Mouse (Mus musculus) T-helper 17 cell (primary cell): ENCODE data around the gene Mmrn2.

ENCODE experiments used
- in situ Hi-C, 2 experiments: fragments of 300-600 bp; cut with MboI, MseI; formaldehyde crosslinking; loops; 1 replicate in 1 of 2; 2 replicates in 1 of 2; pipeline ENCODE4 v1.15.1; 2025; ENCODE audit warnings: high pct_unique_total_duplicates in 2 of 2

The Mmrn2 gene

GRCm38 (mm10) chr14:34360251-34360650 is 15.0 kb upstream of the Mmrn2 start:
- in situ Hi-C loops = loop anchor here in 1 of 2 experiments (25.0 kb wide), 1 partner anchor 273 kb away; the partner anchor contains the start of gene Anxa8

GRCm38 (mm10) chr14:34362135-34362534 is 13.1 kb upstream of the Mmrn2 start:
- in situ Hi-C loops = loop anchor here in 1 of 2 experiments (25.0 kb wide), 1 partner anchor 275 kb away; the partner anchor contains the start of gene Anxa8

DNA sequence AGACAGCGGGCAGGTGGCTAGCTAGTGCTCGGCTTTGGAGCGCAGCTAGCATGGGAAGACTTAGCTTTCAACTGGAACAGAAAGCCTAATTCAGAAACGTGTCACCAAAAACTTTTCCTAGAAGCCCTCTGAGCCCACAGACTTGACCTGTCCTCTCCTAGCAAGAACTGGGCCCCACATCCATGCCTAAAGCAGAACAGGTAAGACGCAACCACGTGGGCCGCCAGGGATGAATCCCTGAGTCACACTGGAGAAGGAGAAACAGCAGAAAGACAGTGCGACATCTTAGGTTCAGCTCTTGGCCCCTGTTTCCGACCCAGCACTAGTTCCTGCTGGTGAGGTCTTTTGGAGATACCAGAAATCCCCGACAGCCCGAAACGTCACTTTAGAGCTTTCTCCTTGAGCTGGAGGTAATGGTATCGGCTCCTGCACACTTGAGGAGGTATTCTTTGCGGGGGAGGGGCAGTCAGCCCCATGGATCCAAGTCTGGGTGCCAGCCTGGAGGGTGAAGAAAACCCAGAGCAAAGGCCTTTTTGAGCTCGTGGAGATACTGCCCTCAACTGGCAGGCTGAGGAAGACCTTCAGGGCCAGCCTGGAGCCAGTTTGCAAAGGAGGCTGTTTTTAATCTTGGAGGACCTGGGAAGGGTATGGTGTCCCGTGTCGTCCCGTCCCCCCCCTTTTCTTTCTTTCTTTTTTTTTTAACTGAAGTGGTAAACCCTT is 12.4 kb upstream of the Mmrn2 start:
- in situ Hi-C loops = loop anchor here in 1 of 2 experiments (25.0 kb wide), 1 partner anchor 276 kb away; the partner anchor contains the start of gene Anxa8

DNA sequence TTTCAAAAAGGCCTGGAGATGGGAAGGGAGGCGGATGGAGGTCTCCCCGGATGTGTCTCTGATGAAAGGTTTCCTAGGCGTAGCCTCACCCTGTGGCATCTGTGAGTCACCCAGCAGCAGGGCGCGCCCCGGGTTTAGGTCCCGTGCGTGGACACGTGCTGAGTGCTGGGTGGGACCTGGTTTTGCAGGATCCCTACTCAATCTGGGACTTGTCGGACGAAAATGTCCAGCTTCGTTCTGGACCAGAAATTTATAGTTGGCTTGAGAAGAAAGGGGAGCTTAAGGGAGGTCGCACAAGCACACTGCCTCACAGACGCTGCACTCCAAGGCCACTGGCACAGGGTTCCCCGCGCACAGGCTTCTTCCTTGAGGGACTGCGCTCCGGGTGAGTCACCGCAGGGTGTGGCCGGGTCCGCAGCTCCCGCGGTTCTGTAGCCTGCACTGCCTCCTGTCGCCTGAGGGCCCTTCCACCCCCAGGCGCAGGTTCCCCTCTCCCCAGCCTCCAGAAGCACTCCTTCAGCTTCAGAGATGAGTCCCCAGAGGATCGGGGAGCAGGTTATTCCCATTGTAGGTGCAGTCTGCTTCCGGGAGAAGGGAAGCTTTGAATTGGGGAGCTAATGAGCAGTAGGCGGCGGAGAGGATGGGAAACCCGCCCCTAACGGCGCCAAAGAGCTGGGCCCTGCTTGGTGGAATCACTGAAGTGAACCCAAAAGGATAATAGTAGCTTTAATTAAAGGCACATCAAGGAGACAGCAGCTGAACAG is 11.6 kb upstream of the Mmrn2 start:
- in situ Hi-C loops = loop anchor here in 1 of 2 experiments (25.0 kb wide), 1 partner anchor 276 kb away; the partner anchor contains the start of gene Anxa8

- in situ Hi-C loops = loop anchor here in 1 of 2 experiments (25.0 kb wide), 1 partner anchor 277 kb away; the partner anchor contains the start of gene Anxa8
These were observed 10.8 kb upstream of the Mmrn2 start for GRCm38 (mm10) chr14:34364254-34365146.

GRCm38 (mm10) chr14:34365147-34365507 is 10.1 kb upstream of the Mmrn2 start:
- in situ Hi-C loops = loop anchor here in 1 of 2 experiments (25.0 kb wide), 1 partner anchor 278 kb away; the partner anchor contains the start of gene Anxa8

GRCm38 (mm10) chr14:34370203-34370602 is 5.1 kb upstream of the Mmrn2 start:
- in situ Hi-C loops = loop anchor here in 1 of 2 experiments (25.0 kb wide), 1 partner anchor 283 kb away; the partner anchor contains the start of gene Anxa8

DNA sequence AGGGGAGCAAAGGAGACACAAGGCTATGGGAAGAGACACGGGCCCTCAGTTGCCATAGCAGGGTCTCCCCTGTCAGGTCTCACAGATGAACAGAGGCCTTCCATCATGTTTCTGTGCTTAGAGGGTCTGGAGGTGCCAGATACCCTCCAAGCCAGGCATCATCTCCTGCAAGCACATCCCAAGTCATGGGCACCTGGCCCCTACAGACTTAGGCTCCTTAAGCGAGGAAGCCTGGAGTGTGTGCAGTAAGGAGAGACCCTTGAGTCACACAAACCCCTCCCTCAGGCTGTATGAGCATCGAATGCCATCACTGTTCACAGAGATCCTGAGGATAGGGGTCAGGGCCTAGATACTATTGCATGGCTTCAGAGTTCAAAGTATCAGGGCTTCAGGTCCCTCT is 4.3 kb upstream of the Mmrn2 start:
- in situ Hi-C loops = loop anchor here in 1 of 2 experiments (25.0 kb wide), 1 partner anchor 284 kb away; the partner anchor contains the start of gene Anxa8

DNA sequence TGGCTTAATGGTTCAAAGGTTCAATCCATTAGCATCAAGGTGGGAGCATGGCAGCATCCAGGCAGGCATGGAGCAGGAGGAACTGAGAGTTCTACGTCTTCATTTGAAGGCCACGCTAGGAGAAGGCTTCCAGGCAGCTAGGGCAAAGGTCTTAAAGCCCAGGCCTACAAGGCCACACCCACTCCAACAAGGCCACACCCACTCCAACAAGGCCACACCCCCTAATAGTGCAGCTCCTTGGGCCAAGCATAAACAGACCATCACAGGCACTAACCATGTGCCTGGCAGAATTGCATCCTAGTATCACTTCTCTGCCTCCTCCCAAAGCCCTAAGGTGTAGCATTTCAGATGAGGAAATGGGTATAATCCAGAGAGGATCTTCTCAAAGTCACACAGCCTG is 3.5 kb upstream of the Mmrn2 start:
- in situ Hi-C loops = loop anchor here in 1 of 2 experiments (25.0 kb wide), 1 partner anchor 284 kb away; the partner anchor contains the start of gene Anxa8

GRCm38 (mm10) chr14:34372646-34373045 is 2.6 kb upstream of the Mmrn2 start:
- in situ Hi-C loops = loop anchor here in 1 of 2 experiments (25.0 kb wide), 1 partner anchor 285 kb away; the partner anchor contains the start of gene Anxa8

- in situ Hi-C loops = loop anchor here in 1 of 2 experiments (25.0 kb wide), 1 partner anchor 286 kb away; the partner anchor contains the start of gene Anxa8
These were observed 1.7 kb upstream of the Mmrn2 start for GRCm38 (mm10) chr14:34373581-34373980.

- in situ Hi-C loops = loop anchor here in 1 of 2 experiments (25.0 kb wide), 1 partner anchor 287 kb away; the partner anchor contains the start of gene Anxa8
These were observed 688 bp upstream of the Mmrn2 start, which contains the start of gene Sncg for GRCm38 (mm10) chr14:34374577-34374976. Sncg (minus strand) TSS chr14:34374789.

DNA sequence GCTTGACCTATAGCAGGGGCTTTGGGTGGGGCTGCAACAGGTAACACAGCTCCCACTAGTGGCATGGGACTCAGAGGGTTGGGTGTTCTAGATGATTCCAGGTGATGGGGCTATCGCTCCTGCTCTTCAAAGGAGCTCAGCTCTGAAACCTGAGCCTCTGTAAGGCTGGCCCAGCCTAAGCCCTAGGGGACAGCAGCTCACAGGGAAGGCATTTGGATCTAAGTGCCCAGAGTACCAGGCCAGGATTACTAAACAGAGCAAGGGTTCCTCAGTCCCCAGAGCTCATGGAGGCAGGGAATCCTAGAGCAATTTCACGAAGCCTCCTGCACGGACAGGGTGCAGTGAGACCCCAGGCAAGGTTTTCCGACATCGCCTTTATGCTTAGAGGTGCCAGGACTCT is 676 bp downstream of the Mmrn2 start:
- in situ Hi-C loops = loop anchor here in 1 of 2 experiments (5.0 kb wide), 1 partner anchor 574 kb away; no protein-coding TSS in a partner anchor

DNA sequence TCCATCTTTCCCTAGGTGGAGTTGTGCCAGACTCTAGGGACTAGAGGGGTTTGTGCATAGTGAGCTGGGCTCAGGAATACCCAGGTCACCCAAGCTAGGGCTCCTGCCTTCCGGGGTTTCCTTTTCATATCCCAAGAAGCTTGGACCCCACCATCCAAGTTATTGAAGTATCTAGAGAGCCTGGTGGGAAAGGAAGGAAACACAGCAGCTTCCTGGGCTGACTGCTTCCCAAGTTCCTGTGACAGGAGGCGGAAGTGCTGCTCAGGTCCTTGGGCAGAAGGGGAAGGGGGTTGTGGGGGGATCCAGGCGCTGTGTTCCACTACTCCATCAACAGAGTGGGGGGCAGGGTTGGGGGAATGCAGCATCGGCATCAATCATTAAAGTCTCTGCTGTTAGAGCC is 1.9 kb downstream of the Mmrn2 start:
- in situ Hi-C loops = loop anchor here in 1 of 2 experiments (5.0 kb wide), 1 partner anchor 575 kb away; no protein-coding TSS in a partner anchor

- in situ Hi-C loops = loop anchor here in 1 of 2 experiments (5.0 kb wide), 1 partner anchor 576 kb away; no protein-coding TSS in a partner anchor
These were observed 3.5 kb downstream of the Mmrn2 start for GRCm38 (mm10) chr14:34378560-34379331.

- in situ Hi-C loops = no loop called here
These were observed 7.8 kb downstream of the Mmrn2 start for GRCm38 (mm10) chr14:34382921-34383704.

- in situ Hi-C loops = loop anchor here in 1 of 2 experiments (10.0 kb wide), 1 partner anchor 182 kb away; no protein-coding TSS in a partner anchor
These were observed 18.0 kb downstream of the Mmrn2 start for GRCm38 (mm10) chr14:34393295-34393694.

DNA sequence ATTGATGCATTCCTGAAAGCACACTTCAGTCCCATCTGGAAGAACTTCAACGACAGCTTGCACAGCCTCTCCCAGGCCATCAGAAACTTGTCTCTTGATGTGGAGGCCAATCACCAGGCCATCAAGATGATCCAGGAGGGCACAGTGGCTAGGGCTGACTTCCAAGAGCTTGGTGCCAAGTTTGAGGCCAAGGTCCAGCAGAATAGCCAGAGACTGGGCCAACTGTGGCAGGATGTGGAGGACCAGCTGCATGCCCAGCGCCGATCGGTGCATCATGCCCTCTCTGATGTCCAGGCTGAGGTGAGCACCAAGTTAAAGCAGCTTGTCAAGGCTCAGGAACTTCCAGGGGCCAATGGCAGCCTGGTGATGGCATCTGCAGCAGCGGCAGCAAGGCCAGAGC is 22.6 kb downstream of the Mmrn2 start:
- in situ Hi-C loops = loop anchor here (5.0 to 10.0 kb wide), 2 partner anchors 177 to 316 kb away; no protein-coding TSS in a partner anchor
